ENCODE assay signal across 21 mouse cellular contexts in genomic region chr13:24241201-24241600, GRCm38 (mm10). TPM values are rescaled to one million over a fixed set of nuclear protein-coding genes. Genes with fewer than 3 reads are reported as not detected.
DNase-seq lines count a peak whose midpoint lies in the region; ATAC-seq and TF ChIP-seq lines count a peak whose summit lies in the region.
"Had no signal": no experiment of that assay in that cellular context is flagged by ENCODE, and none has a peak within 500 bp of the region (broad histone marks: within the 10 kb centered on the region; RNA-seq: fewer than 3 reads in every experiment).

No protein-coding gene starts in this region.

- H3K9ac ChIP-seq in lung, postnatal 0 days (replicated peaks; ENCODE audit: low read depth): no peak overlapping the region
- no peak overlapping the region for H3K9ac ChIP-seq in limb, embryonic 15.5 days
- H3K9ac ChIP-seq: hindbrain, embryonic 15.5 days; liver, embryonic 13.5 days; lung, embryonic 15.5 days had no signal

- no peak for TF ChIP-seq EP300 in lung, postnatal 0 days (IDR thresholded peaks at IDR 0.05)

- peak overlapping the region; percentile 57 for H3K27ac ChIP-seq in lung, postnatal 0 days (ENCODE audit: low read length)
- H3K27ac ChIP-seq in limb, embryonic 15.5 days: peak overlapping the region; percentile 57
- H3K27ac ChIP-seq in forebrain, embryonic 10.5 days: no peak overlapping the region
- H3K27ac ChIP-seq: hindbrain, embryonic 15.5 days; liver, embryonic 13.5 days; lung, embryonic 15.5 days had no signal

- peaks cover 33% of the 10 kb centered on the region; the same call in 1 of the 2 replicates for H3K4me1 ChIP-seq in lung, postnatal 0 days (ENCODE audit: insufficient read depth, low read depth, low read length)
- peaks cover 20% of the 10 kb centered on the region for H3K4me1 ChIP-seq in limb, embryonic 15.5 days
- H3K4me1 ChIP-seq in forebrain, embryonic 10.5 days: peaks cover 25% of the 10 kb centered on the region

- no peak for TF ChIP-seq CTCF in lung, postnatal 0 days (IDR thresholded peaks at IDR 0.05)

- H3K4me3 ChIP-seq in lung, postnatal 0 days (ENCODE audit: low read depth, low read length): no peak overlapping the region
- H3K4me3 ChIP-seq in limb, embryonic 15.5 days: no peak overlapping the region
- H3K4me3 ChIP-seq in forebrain, embryonic 10.5 days: no peak overlapping the region
- H3K4me3 ChIP-seq: heart, embryonic 10.5 days; hindbrain, embryonic 15.5 days; liver, embryonic 13.5 days; lung, embryonic 15.5 days; myocyte had no signal

- peak; percentile 24 for DNase-seq in lung, postnatal 0 days (ENCODE audit: low spot score)
- no peak for DNase-seq in lung, postnatal 25 days (ENCODE audit: low spot score)
- DNase-seq in forelimb bud, embryonic 11.5 days (ENCODE audit: low read depth, low spot score): peak; percentile 8
- DNase-seq in left cerebral cortex, adult 18-20 months (ENCODE audit: low spot score in 2 of 2): no peak
- no peak for DNase-seq in gastrocnemius, adult 8-10 months (ENCODE audit: low spot score in 2 of 2)
- DNase-seq in forebrain, embryonic 10.5 days (ENCODE audit: extremely low spot score, low spot score): no peak
- DNase-seq: cerebellum, postnatal 14 days; gastrocnemius, postnatal 25 days; heart, postnatal 14 days; kidney, adult 9 months; liver, embryonic 13.5 days; midbrain, embryonic 14.5 days; right cerebral cortex, adult 18-20 months; thymus, postnatal 25 days had no signal

- WGBS in lung, postnatal 0 days: 56% methylated on average over 5 of the region's 5 CpGs
- WGBS in limb, embryonic 15.5 days: 31% methylated on average over 5 of the region's 5 CpGs
- WGBS in forebrain, embryonic 10.5 days: 78% methylated on average over 5 of the region's 5 CpGs

- no peaks in the 10 kb centered on the region for H3K27me3 ChIP-seq in lung, postnatal 0 days (replicated peaks; ENCODE audit: insufficient read depth, low read length)
- no peaks in the 10 kb centered on the region for H3K27me3 ChIP-seq in limb, embryonic 15.5 days
- H3K27me3 ChIP-seq in forebrain, embryonic 10.5 days (ENCODE audit: poor library complexity, severe bottlenecking): no peaks in the 10 kb centered on the region
- H3K27me3 ChIP-seq: hindbrain, embryonic 15.5 days; liver, embryonic 13.5 days; lung, embryonic 15.5 days had no signal

- no peak for ATAC-seq in lung, postnatal 0 days
- ATAC-seq in limb, embryonic 15.5 days (ENCODE audit: insufficient number of reproducible peaks, low FRiP score, low TSS enrichment, low read depth): no peak
- ATAC-seq: CD4-positive, CD25-positive, alpha-beta regulatory T cell, adult 4 months had no signal

- no peak overlapping the region for H3K4me2 ChIP-seq in lung, postnatal 0 days (replicated peaks; ENCODE audit: low read depth, low read length)
- 0 out of 2 replicates have a peak overlapping the region, but pooled peaks have one; percentile 17 for H3K4me2 ChIP-seq in limb, embryonic 15.5 days
- H3K4me2 ChIP-seq: hindbrain, embryonic 15.5 days; liver, embryonic 13.5 days; lung, embryonic 15.5 days had no signal

- H3K9me3 ChIP-seq in lung, postnatal 0 days (ENCODE audit: low read length): no peaks in the 10 kb centered on the region
- no peaks in the 10 kb centered on the region for H3K9me3 ChIP-seq in limb, embryonic 15.5 days
- no peaks in the 10 kb centered on the region for H3K9me3 ChIP-seq in forebrain, embryonic 10.5 days
- H3K9me3 ChIP-seq: G1E; heart, embryonic 10.5 days; hindbrain, embryonic 15.5 days; liver, embryonic 13.5 days; lung, embryonic 15.5 days had no signal

- no peaks in the 10 kb centered on the region for H3K36me3 ChIP-seq in lung, postnatal 0 days (ENCODE audit: insufficient read depth, low read length)
- no peaks in the 10 kb centered on the region for H3K36me3 ChIP-seq in limb, embryonic 15.5 days
- no peaks in the 10 kb centered on the region for H3K36me3 ChIP-seq in forebrain, embryonic 10.5 days (replicated peaks)
- H3K36me3 ChIP-seq: G1E; heart, embryonic 10.5 days; hindbrain, embryonic 15.5 days; liver, embryonic 13.5 days; lung, embryonic 15.5 days had no signal

RNA-seq across cellular contexts. Expression of gene Carmil1, which starts 39.4 kb away (rescaled TPM):
- 46.1 and 47.5 TPM in 2 replicates for polyA plus RNA-seq in lung, postnatal 0 days (2015; fragmentation: Nextera tagmentation; extraction: Ambion mirVana)
- 33.0 and 39.8 TPM in 2 replicates for polyA plus RNA-seq in limb, embryonic 15.5 days (2015; fragmentation: Nextera tagmentation; extraction: Ambion mirVana)
- 10 to 100 TPM; 29.1 to 29.2 TPM for total RNA-seq in left cerebral cortex, adult 18-20 months (2021)
- total RNA-seq in gastrocnemius, adult 8-10 months (2022): 1 to 10 TPM in 2 of 4 experiments, under 1 TPM in 2; 0.51 to 5.9 (median 0.98) TPM
- polyA plus RNA-seq in forebrain, embryonic 10.5 days (2016; fragmentation: Nextera tagmentation; extraction: Ambion mirVana): 20.7 and 21.6 TPM in 2 replicates

Comparison
In these comparisons a context has a peak if more than half of its experiments do, and no peak if none do; other contexts are left out.
1. DNase-seq: peak in lung, postnatal 0 days (single experiment) and forelimb bud, embryonic 11.5 days (single experiment); none in lung, postnatal 25 days (single experiment), left cerebral cortex, adult 18-20 months (0 of 2), gastrocnemius, adult 8-10 months (0 of 2) and forebrain, embryonic 10.5 days (single experiment).